Mouse (Mus musculus) hindbrain, embryonic 11.5 days (tissue): ENCODE measurements at regions not wholly inside any gene's neighbourhood (a gene's known extent, or its start where the extent isn't known, plus 50 kb on each side); places are given as distances from the start of the nearest gene placed in this dataset.

Experiments used
- ATAC-seq: fragments of 200-750 bp; cut with Nextera tagmentation; 2 replicates; pipeline ENCODE4 v1.8.0; 2017; ENCODE audit warnings: mild to moderate bottlenecking, moderate TSS enrichment, moderate library complexity; ENCODE audit not compliant: low FRiP score
- DNase-seq: peaks from one replicate; pipeline ENCODE4 v3.0.0-alpha.2; 2015; ENCODE audit warnings: low spot score
- H3K27ac ChIP-seq: fragments of 300-500 bp; sonication (generic); 2 replicates; pipeline ENCODE4 v1.5.1; 2014; ENCODE audit warnings: mild to moderate bottlenecking, low read depth, low read length
- H3K27me3 ChIP-seq: fragments of 300-500 bp; sonication (generic); 2 replicates; pipeline ENCODE4 v1.6.1; 2014; ENCODE audit warnings: mild to moderate bottlenecking, low read length, moderate library complexity, mixed read lengths; ENCODE audit not compliant: control insufficient read depth, insufficient read depth
- H3K36me3 ChIP-seq: fragments of 300-500 bp; sonication (generic); 2 replicates; pipeline ENCODE4 v1.6.1; 2014; ENCODE audit warnings: mild to moderate bottlenecking, low read length, moderate library complexity, mixed read lengths; ENCODE audit not compliant: control insufficient read depth, insufficient read depth
- H3K4me1 ChIP-seq: fragments of 300-500 bp; sonication (generic); replicated peaks from 2 replicates; pipeline ENCODE4 v1.6.1; 2014; ENCODE audit warnings: low read length, mixed read lengths; ENCODE audit not compliant: control insufficient read depth, insufficient read depth
- H3K4me2 ChIP-seq: fragments of 300-500 bp; sonication (generic); replicated peaks from 2 replicates; pipeline ENCODE4 v1.6.1; 2014; ENCODE audit warnings: mild to moderate bottlenecking, low read depth, low read length
- H3K4me3 ChIP-seq: fragments of 300-500 bp; sonication (generic); 2 replicates; pipeline ENCODE4 v1.5.1; 2014; ENCODE audit warnings: low read depth, low read length
- H3K9ac ChIP-seq: fragments of 300-500 bp; sonication (generic); 2 replicates; pipeline ENCODE4 v1.6.1; 2014; ENCODE audit warnings: low read depth, low read length
- H3K9me3 ChIP-seq: fragments of 300-500 bp; sonication (generic); 2 replicates; pipeline ENCODE4 v1.6.1; 2016; ENCODE audit warnings: low read length; ENCODE audit not compliant: control insufficient read depth
- WGBS: fragments of 180-500 bp; shearing (Covaris S2); extraction: QIAGEN DNeasy Blood & Tissue Kit; methylation state at CpG from one replicate; pipeline ENCODE4 v1.1.7; 2014; 5-methylcytosine and 5-hydroxymethylcytosine counted together

GRCm38 (mm10) chr16:93533205-93533604 is 70.7 kb downstream of the Setd4 start:
- Histone ChIP-seq H3K4me2 (no peak overlapping the region), H3K4me3 (no peak overlapping the region), H3K9me3 (no peaks in the 10 kb centered on the region), H3K27me3 (no peaks in the 10 kb centered on the region), H3K36me3 (no peaks in the 10 kb centered on the region), H3K4me1 (no peaks in the 10 kb centered on the region), H3K27ac (no peak overlapping the region), H3K9ac (no peak overlapping the region)
- WGBS = 18% methylated on average over 4 of the region's 4 CpGs
- no peak for ATAC-seq
- no peak for DNase-seq

- H3K27ac ChIP-seq = no peak overlapping the region
Observed at GRCm38 (mm10) chr16:93531937-93532336, 71.9 kb downstream of the Setd4 start.

GRCm38 (mm10) chr16:93522485-93522884 is 81.4 kb downstream of the Setd4 start:
- H3K27me3 ChIP-seq = no peaks in the 10 kb centered on the region
- no peak overlapping the region for H3K27ac ChIP-seq
- H3K9ac ChIP-seq = no peak overlapping the region
- H3K36me3 ChIP-seq = no peaks in the 10 kb centered on the region
- H3K4me1 ChIP-seq = no peaks in the 10 kb centered on the region
- no peaks in the 10 kb centered on the region for H3K9me3 ChIP-seq
- no peak overlapping the region for H3K4me3 ChIP-seq
- H3K4me2 ChIP-seq = no peak overlapping the region
- 58% methylated on average over 2 of the region's 2 CpGs for WGBS
- ATAC-seq (no peak), DNase-seq (no peak)

More at GRCm38 (mm10) chr16:93531937-93532336, 71.9 kb downstream of the Setd4 start:
- no peaks in the 10 kb centered on the region for H3K9me3 ChIP-seq
- 85% methylated on average over 8 of the region's 8 CpGs for WGBS
- no peaks in the 10 kb centered on the region for H3K4me1 ChIP-seq
- no peaks in the 10 kb centered on the region for H3K27me3 ChIP-seq
- no peak overlapping the region for H3K9ac ChIP-seq
- H3K4me3 ChIP-seq = no peak overlapping the region
- ATAC-seq = no peak
- no peaks in the 10 kb centered on the region for H3K36me3 ChIP-seq
- no peak for DNase-seq
- no peak overlapping the region for H3K4me2 ChIP-seq

GRCm38 (mm10) chr16:93520481-93520880 is 83.4 kb downstream of the Setd4 start:
- no peak overlapping the region for H3K9ac ChIP-seq
- H3K4me2 ChIP-seq = no peak overlapping the region
- no peaks in the 10 kb centered on the region for H3K36me3 ChIP-seq
- H3K27ac ChIP-seq = no peak overlapping the region
- H3K9me3 ChIP-seq = no peaks in the 10 kb centered on the region
- DNase-seq (no peak), ATAC-seq (no peak)
- H3K27me3 ChIP-seq = no peaks in the 10 kb centered on the region
- 77% methylated on average over 3 of the region's 3 CpGs for WGBS
- H3K4me3 ChIP-seq = no peak overlapping the region
- H3K4me1 ChIP-seq = no peaks in the 10 kb centered on the region

GRCm38 (mm10) chr16:93518620-93519019 is 85.2 kb downstream of the Setd4 start:
- Histone ChIP-seq H3K4me2 (no peak overlapping the region), H3K9ac (no peak overlapping the region), H3K4me3 (no peak overlapping the region), H3K36me3 (no peaks in the 10 kb centered on the region), H3K4me1 (no peaks in the 10 kb centered on the region), H3K27me3 (no peaks in the 10 kb centered on the region), H3K27ac (no peak overlapping the region), H3K9me3 (no peaks in the 10 kb centered on the region)
- 83% methylated on average over 1 of the region's 1 CpGs for WGBS
- no peak for ATAC-seq
- DNase-seq = no peak

- Histone ChIP-seq H3K9ac (no peak overlapping the region), H3K27me3 (no peaks in the 10 kb centered on the region), H3K27ac (no peak overlapping the region), H3K4me2 (no peak overlapping the region), H3K36me3 (no peaks in the 10 kb centered on the region), H3K4me1 (no peaks in the 10 kb centered on the region), H3K4me3 (no peak overlapping the region), H3K9me3 (no peaks in the 10 kb centered on the region)
- DNase-seq = no peak
- 88% methylated on average over 5 of the region's 5 CpGs for WGBS
- no peak for ATAC-seq
Observed at GRCm38 (mm10) chr16:93516793-93517192, 87.1 kb downstream of the Setd4 start.

- H3K27me3 ChIP-seq = no peaks in the 10 kb centered on the region
- no peak for DNase-seq
- H3K9ac ChIP-seq = no peak overlapping the region
- H3K36me3 ChIP-seq = no peaks in the 10 kb centered on the region
- no peak overlapping the region for H3K4me2 ChIP-seq
- H3K4me3 ChIP-seq = no peak overlapping the region
- H3K27ac ChIP-seq = no peak overlapping the region
- ATAC-seq = no peak
- H3K4me1 ChIP-seq = no peaks in the 10 kb centered on the region
- no peaks in the 10 kb centered on the region for H3K9me3 ChIP-seq
- WGBS = 62% methylated on average over 5 of the region's 5 CpGs
Observed at GRCm38 (mm10) chr16:93515456-93515941, 88.4 kb downstream of the Setd4 start.

- no peak for ATAC-seq
- 92% methylated on average over 5 of the region's 5 CpGs for WGBS
- H3K9ac ChIP-seq = no peak overlapping the region
Observed at GRCm38 (mm10) chr16:93513616-93514041, 90.2 kb downstream of the Setd4 start.

GRCm38 (mm10) chr16:93511988-93512387 is 91.9 kb downstream of the Setd4 start:
- 83% methylated on average over 4 of the region's 4 CpGs for WGBS
- DNase-seq = no peak
- ATAC-seq = no peak

More at GRCm38 (mm10) chr16:93513616-93514041, 90.2 kb downstream of the Setd4 start:
- H3K27me3 ChIP-seq = no peaks in the 10 kb centered on the region
- no peaks in the 10 kb centered on the region for H3K4me1 ChIP-seq
- no peak overlapping the region for H3K27ac ChIP-seq
- DNase-seq = no peak
- H3K4me2 ChIP-seq = no peak overlapping the region
- H3K36me3 ChIP-seq = no peaks in the 10 kb centered on the region
- no peak overlapping the region for H3K4me3 ChIP-seq
- H3K9me3 ChIP-seq = no peaks in the 10 kb centered on the region

More at GRCm38 (mm10) chr16:93511988-93512387, 91.9 kb downstream of the Setd4 start:
- Histone ChIP-seq H3K27ac (no peak overlapping the region), H3K36me3 (no peaks in the 10 kb centered on the region), H3K27me3 (no peaks in the 10 kb centered on the region), H3K9me3 (no peaks in the 10 kb centered on the region), H3K4me2 (no peak overlapping the region), H3K9ac (no peak overlapping the region), H3K4me3 (no peak overlapping the region), H3K4me1 (no peaks in the 10 kb centered on the region)
